Mouse (Mus musculus): ENCODE measurements around the gene Lama1. TPM values are rescaled to one million over a fixed set of nuclear protein-coding genes. Genes with fewer than 3 reads are reported as not detected.
"Not testable (repeated sequence)": the region's sequence is repeated elsewhere in the genome, so short reads cannot be mapped to it uniquely, and the experiment has no call there.

The Lama1 gene
- polyA plus RNA-seq, 1 experiment from 2014 or later = 7.6 TPM

DNA sequence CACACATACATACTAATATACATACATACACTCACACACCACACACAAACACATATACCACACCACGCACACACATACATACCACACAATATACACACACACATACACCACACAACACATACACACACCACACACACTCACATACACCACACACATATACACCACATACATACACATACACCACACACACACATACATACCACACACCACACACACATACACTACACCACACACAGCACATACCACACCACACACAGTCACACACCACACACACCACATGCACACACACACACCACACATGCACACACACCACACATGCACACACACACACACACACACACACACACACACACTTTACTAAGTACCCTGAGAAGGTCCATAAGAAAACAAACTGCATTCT lies 25.5 kb downstream of the Lama1 start:
- H3K9ac ChIP-seq = no peak overlapping the region
- H3K36me3 ChIP-seq = no peaks in the 10 kb centered on the region
- H3K27me3 ChIP-seq = no peaks in the 10 kb centered on the region
- ATAC-seq (ENCODE audit: low FRiP score, low read depth) = no peak; the same call in 1 of the 2 replicates
- H3K27ac ChIP-seq (replicated peaks) = no peak overlapping the region
- no peak overlapping the region for H3K4me3 ChIP-seq
- no peak overlapping the region for H3K4me2 ChIP-seq
- WGBS = 97% methylated on average over 1 of the region's 1 CpGs
- peaks cover 10% of the 10 kb centered on the region for H3K4me1 ChIP-seq (replicated peaks)
- H3K9me3 ChIP-seq = no peaks in the 10 kb centered on the region

DNA sequence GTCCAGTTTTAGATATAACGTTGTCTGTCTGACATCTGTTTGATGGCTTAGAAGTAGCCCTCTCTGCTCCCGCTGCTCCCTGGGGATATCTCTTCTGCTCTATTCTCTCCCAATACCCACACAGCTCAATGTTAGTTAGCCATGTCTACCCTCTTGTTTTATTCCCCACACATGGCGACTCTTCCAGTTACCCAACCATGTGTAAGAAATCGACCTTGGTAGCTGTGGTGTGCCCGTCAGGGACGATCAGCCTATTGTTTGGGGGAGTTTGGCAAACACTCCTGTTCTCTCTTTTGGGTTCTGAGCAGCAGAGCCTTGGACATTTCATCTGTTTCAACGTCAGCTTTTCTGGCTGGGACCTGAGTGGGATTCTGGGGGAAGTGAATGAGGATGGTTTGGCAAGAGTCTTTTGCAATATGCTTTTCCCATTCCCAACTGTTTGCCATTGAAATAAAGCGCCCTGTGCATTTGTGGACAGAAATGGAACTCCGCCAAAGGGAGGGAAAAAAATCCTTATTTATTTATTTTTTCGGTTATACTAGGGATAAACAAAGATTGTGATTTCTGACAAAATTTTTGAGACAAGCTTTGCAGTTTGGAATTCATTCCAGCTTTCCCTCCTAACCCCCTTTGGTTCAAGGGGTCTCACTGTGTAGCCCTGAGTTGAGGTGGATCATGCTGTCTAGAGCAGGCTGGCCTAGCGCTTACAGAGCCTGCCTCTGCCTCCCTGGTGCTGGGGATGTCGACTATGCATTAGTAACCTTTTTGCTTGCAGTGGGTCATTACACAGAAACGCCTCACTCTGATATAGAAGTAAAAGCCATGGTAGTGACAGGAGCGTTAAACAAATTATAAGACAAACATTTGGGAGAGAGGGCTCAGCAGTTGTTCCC lies 26.4 kb downstream of the Lama1 start:
- Histone ChIP-seq H3K4me2 (no peak overlapping the region), H3K36me3 (no peaks in the 10 kb centered on the region), H3K4me3 (no peak overlapping the region), H3K27ac (replicated peaks) (no peak overlapping the region), H3K4me1 (replicated peaks) (peaks cover 10% of the 10 kb centered on the region), H3K27me3 (no peaks in the 10 kb centered on the region), H3K9me3 (no peaks in the 10 kb centered on the region), H3K9ac (no peak overlapping the region)
- 60% methylated on average over 14 of the region's 14 CpGs for WGBS
- ATAC-seq (ENCODE audit: low FRiP score, low read depth) = 0 out of 2 replicates have a peak, but pooled peaks have one; percentile 24

DNA sequence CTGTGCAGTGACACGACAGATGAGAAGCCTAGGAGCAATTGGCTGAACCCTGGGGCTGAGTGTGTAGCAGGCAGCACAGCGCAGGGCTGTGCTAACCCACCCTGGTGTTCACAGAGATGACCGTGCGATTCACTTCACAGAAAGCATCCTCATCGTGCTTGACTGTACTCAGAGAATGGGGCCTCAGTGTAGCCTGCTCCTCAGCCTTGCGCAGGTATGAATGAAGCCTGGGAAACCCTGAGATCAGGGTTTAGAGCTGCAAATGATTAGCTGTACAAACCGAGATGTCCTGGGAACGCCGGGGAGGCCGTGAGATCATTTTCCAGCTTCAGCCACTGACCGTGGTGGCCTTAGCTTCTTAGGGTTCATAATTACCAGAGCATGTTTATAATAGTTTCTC lies 29.5 kb downstream of the Lama1 start:
- Histone ChIP-seq H3K4me1 (replicated peaks) (peaks cover 10% of the 10 kb centered on the region), H3K9ac (no peak overlapping the region), H3K4me2 (no peak overlapping the region), H3K36me3 (no peaks in the 10 kb centered on the region), H3K27me3 (no peaks in the 10 kb centered on the region), H3K4me3 (no peak overlapping the region), H3K9me3 (no peaks in the 10 kb centered on the region), H3K27ac (replicated peaks) (no peak overlapping the region)
- WGBS = 80% methylated on average over 11 of the region's 11 CpGs
- no peak for ATAC-seq (ENCODE audit: low FRiP score, low read depth)

DNA sequence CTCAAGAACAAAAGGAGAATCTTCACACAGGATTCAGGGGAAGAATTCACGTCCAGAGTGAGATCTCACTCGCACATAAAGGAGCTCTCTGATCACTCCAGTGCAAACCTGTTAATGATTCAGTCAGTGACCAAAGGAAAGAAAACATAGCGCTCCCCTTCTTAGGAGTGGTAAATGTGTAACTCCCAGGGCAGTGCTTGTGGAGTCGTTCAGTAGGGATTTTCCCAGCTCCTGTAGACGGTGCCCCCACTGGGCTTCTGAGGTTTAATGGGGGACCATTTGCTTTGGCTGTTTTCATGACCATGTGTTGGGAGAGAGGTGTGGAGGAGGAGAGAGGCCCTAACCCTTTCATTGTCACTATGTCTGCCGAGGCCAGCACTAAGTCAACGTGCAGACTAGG lies 31.7 kb downstream of the Lama1 start:
- peaks cover 7% of the 10 kb centered on the region for H3K4me1 ChIP-seq (replicated peaks)
- no peaks in the 10 kb centered on the region for H3K36me3 ChIP-seq
- WGBS = 54% methylated on average over 7 of the region's 7 CpGs
- H3K27ac ChIP-seq (replicated peaks) = no peak overlapping the region
- ATAC-seq (ENCODE audit: low FRiP score, low read depth) = no peak
- no peak overlapping the region for H3K4me3 ChIP-seq
- H3K9me3 ChIP-seq = no peaks in the 10 kb centered on the region
- H3K4me2 ChIP-seq = no peak overlapping the region
- no peaks in the 10 kb centered on the region for H3K27me3 ChIP-seq
- H3K9ac ChIP-seq = no peak overlapping the region

DNA sequence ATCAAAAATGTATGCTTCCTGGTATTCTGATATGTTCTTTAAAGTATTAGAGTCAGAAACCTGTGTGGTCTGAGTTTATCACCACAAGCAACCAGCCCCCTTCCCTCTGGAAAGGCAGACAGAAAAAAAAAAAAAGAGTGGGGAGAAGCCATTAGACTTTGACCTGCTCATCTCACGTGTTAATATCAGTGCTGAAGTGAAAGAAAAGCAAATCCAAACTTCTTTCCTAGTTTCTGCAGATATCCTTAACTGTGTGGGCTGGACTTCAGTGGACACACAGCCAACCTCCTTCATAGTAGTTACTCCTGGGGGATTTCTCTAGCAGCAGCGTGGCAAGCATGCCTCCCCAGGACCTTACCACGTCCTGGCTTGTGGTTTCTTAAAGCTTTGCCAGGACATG lies 34.0 kb downstream of the Lama1 start:
- no peaks in the 10 kb centered on the region for H3K9me3 ChIP-seq
- no peak overlapping the region for H3K4me2 ChIP-seq
- no peak overlapping the region for H3K4me3 ChIP-seq
- 67% methylated on average over 3 of the region's 3 CpGs for WGBS
- H3K4me1 ChIP-seq (replicated peaks) = no peaks in the 10 kb centered on the region
- no peak overlapping the region for H3K27ac ChIP-seq (replicated peaks)
- H3K9ac ChIP-seq = no peak overlapping the region
- no peaks in the 10 kb centered on the region for H3K36me3 ChIP-seq
- ATAC-seq (ENCODE audit: low FRiP score, low read depth) = no peak
- no peaks in the 10 kb centered on the region for H3K27me3 ChIP-seq

DNA sequence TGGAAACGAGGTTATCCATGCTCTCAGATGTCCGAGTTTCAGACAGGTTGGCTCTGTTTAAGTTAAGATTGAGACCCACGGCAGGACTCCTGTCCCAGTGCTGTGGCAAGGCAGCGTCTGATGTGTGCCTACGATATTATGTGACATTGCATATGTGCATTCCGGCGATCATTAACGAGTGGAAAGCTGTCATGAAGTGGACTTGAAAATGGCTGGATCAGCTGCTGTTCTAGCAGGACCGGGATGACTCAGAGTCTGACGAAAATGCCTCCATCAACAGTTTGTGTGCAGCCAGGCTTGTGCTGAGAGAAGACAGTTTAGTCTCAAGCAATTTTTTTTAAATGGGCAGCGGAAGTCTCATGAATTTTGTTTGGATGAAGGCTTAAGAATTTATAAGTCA lies 34.9 kb downstream of the Lama1 start:
- Histone ChIP-seq H3K9ac (no peak overlapping the region), H3K27ac (replicated peaks) (no peak overlapping the region), H3K4me2 (no peak overlapping the region), H3K36me3 (no peaks in the 10 kb centered on the region), H3K4me1 (replicated peaks) (no peaks in the 10 kb centered on the region), H3K27me3 (no peaks in the 10 kb centered on the region), H3K9me3 (no peaks in the 10 kb centered on the region), H3K4me3 (no peak overlapping the region)
- no peak for ATAC-seq (ENCODE audit: low FRiP score, low read depth)
- 83% methylated on average over 11 of the region's 11 CpGs for WGBS

DNA sequence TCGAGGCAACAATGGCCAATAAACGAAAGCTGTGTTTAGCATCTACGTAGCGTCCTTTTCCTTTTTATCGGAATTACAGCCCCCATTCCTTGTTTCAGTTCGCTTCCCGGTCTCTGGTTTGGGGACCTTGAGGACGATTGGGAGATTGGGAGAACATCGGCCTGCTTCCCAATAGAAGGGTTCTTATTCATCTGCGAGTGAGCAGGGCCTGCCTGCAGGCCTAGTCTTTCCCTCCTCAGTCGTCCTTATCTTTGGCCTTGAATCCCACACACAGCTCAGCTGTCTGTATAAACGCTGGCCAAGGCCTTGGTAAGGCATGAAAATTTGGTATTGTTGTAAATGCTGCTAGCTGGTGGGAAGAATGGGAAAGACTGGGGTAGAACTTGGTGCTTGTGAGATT lies 36.5 kb downstream of the Lama1 start:
- no peak overlapping the region for H3K9ac ChIP-seq
- H3K4me1 ChIP-seq (replicated peaks) = no peaks in the 10 kb centered on the region
- no peak overlapping the region for H3K4me2 ChIP-seq
- no peaks in the 10 kb centered on the region for H3K36me3 ChIP-seq
- no peak for ATAC-seq (ENCODE audit: low FRiP score, low read depth)
- WGBS = 94% methylated on average over 12 of the region's 12 CpGs
- no peak overlapping the region for H3K4me3 ChIP-seq
- H3K27me3 ChIP-seq = no peaks in the 10 kb centered on the region
- H3K9me3 ChIP-seq = no peaks in the 10 kb centered on the region
- H3K27ac ChIP-seq (replicated peaks) = no peak overlapping the region

DNA sequence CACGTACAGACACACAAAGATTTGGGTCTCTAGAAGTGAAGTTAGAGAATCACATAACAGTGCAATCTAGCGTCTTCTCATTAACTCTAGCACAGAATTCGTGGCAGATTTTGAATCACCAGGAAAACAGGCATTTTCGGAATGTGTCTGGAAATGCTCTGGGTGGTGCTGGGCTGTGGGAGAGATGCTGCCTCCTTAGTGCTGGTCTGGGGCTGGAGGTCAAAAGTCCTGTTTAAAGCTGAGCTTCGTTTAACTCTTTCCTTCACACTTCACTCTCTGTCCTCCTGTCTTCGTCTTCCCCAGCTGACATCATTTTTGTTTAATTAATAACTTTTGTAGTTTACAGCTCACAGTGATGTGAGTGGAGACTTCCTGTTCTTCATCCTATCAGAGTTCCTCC lies 38.7 kb downstream of the Lama1 start:
- no peak for ATAC-seq (ENCODE audit: low FRiP score, low read depth)
- WGBS = 90% methylated on average over 6 of the region's 6 CpGs
- H3K27ac ChIP-seq (replicated peaks) = no peak overlapping the region
- no peak overlapping the region for H3K4me3 ChIP-seq
- no peaks in the 10 kb centered on the region for H3K27me3 ChIP-seq
- H3K36me3 ChIP-seq = no peaks in the 10 kb centered on the region
- no peak overlapping the region for H3K4me2 ChIP-seq
- H3K4me1 ChIP-seq (replicated peaks) = no peaks in the 10 kb centered on the region
- no peak overlapping the region for H3K9ac ChIP-seq
- no peaks in the 10 kb centered on the region for H3K9me3 ChIP-seq

DNA sequence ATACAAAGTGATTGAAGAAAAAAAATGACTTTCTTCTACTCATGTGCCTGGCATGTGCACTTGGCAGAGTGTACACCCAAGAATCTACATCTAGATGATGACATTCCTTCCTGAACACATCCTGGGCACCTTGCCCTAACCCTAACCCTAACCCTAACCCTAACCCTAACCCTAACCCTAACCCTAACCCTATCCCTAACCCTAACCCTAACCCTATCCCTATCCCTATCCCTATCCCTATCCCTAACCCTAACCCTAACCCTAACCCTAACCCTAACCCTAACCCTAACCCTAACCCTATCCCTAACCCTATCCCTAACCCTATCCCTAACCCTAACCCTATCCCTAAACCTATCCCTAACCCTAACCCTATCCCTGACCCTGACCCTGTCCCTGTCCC lies 44.2 kb downstream of the Lama1 start:
- not testable (repeated sequence) for H3K36me3 ChIP-seq, H3K4me2 ChIP-seq

DNA sequence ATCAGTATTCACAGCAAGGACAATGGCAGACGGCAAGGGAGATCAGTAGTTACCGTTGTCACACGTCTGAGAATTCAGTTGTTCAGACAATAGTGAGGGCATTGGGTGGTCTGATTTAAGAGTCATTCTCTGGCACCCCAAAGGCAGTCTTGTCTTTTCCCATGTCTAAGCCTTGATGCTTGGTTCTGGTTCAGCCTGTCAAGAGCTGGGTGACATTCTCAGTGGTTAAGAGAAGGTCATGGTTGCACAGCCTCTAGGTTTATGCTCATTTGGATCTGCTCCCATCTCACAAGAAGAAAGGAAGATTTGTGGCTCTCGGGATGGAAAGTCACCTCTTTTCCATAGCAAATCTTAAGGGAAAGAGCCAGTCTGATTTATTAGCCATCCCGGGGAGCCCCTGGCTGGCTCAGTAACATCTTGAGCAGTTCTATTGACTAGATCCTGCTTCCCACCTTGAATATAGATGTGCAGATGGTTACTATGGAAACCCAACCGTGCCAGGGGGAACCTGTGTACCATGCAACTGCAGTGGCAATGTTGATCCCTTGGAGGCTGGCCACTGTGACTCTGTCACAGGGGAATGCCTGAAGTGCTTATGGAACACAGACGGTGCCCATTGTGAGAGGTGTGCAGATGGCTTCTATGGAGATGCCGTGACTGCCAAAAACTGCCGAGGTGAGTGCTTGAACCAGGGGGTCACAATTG lies 67.3 kb downstream of the Lama1 start:
- no peaks in the 10 kb centered on the region for H3K9me3 ChIP-seq
- H3K27me3 ChIP-seq = no peaks in the 10 kb centered on the region
- H3K4me3 ChIP-seq = no peak overlapping the region
- no peaks in the 10 kb centered on the region; the same call in 1 of the 2 replicates for H3K36me3 ChIP-seq
- ATAC-seq (ENCODE audit: low FRiP score, low read depth) = peak; percentile 81
- WGBS = 45% methylated on average over 9 of the region's 9 CpGs
- no peak overlapping the region for H3K4me2 ChIP-seq
- H3K27ac ChIP-seq (replicated peaks) = no peak overlapping the region
- no peak overlapping the region for H3K9ac ChIP-seq
- H3K4me1 ChIP-seq (replicated peaks) = 0 out of 2 replicates have a peak, but pooled peaks cover 4% of the 10 kb centered on the region

More for the DNA sequence above, 44.2 kb downstream of the Lama1 start:
- not testable (repeated sequence) for H3K27me3 ChIP-seq; H3K4me3 ChIP-seq; H3K9me3 ChIP-seq; H3K4me1 ChIP-seq (replicated peaks); H3K9ac ChIP-seq; H3K27ac ChIP-seq (replicated peaks); ATAC-seq (ENCODE audit: low FRiP score, low read depth)

DNA sequence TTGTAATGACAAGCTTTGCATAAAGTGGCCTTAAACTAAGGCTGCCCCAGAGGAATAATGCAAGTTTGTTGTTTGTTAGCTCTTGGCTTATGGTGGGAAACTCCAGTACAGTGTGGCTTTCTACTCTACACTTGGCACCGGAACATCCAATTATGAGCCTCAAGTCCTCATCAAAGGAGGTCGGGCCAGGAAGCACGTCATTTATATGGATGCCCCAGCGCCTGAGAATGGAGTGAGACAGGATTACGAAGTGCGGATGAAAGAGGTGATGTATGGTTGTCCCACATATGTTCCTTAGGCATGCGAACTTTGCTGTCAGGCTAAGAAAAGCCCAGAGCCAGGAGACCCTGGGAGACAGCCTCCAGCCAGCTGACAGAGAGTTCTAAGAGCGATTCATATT lies 76.5 kb downstream of the Lama1 start:
- H3K4me3 ChIP-seq = no peak overlapping the region
- no peaks in the 10 kb centered on the region for H3K4me1 ChIP-seq (replicated peaks)
- no peaks in the 10 kb centered on the region for H3K9me3 ChIP-seq
- no peaks in the 10 kb centered on the region for H3K36me3 ChIP-seq
- H3K9ac ChIP-seq = no peak overlapping the region
- H3K27ac ChIP-seq (replicated peaks) = no peak overlapping the region
- no peaks in the 10 kb centered on the region for H3K27me3 ChIP-seq
- WGBS = 52% methylated on average over 8 of the region's 8 CpGs
- ATAC-seq (ENCODE audit: low FRiP score, low read depth) = no peak
- no peak overlapping the region for H3K4me2 ChIP-seq

DNA sequence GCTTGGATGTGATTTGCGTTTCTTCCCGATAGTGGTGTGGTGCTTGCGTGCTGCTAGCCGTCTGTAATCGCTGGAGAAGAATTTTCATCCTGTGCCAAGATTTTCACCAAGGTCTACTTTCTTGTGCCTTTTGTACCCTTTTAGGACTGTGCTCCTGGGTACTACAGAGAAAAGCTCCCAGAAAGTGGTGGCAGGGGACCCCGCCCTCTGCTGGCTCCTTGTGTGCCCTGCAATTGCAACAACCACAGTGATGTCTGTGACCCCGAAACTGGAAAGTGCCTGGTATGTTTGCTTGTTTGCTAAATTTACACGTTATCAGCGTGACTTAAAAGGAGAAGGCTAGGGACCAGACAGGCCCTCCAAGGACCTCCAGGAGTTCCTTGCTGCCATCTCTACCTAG lies 79.7 kb downstream of the Lama1 start:
- no peak for ATAC-seq (ENCODE audit: low FRiP score, low read depth)
- Histone ChIP-seq H3K4me3 (no peak overlapping the region), H3K4me2 (no peak overlapping the region), H3K27ac (replicated peaks) (no peak overlapping the region), H3K4me1 (replicated peaks) (no peaks in the 10 kb centered on the region), H3K9ac (no peak overlapping the region), H3K9me3 (no peaks in the 10 kb centered on the region), H3K36me3 (no peaks in the 10 kb centered on the region), H3K27me3 (no peaks in the 10 kb centered on the region)
- 76% methylated on average over 9 of the region's 9 CpGs for WGBS

Data from hindbrain, embryonic 15.5 days (tissue).